Mouse (Mus musculus): ENCODE measurements around the gene Cyba.

DNA sequence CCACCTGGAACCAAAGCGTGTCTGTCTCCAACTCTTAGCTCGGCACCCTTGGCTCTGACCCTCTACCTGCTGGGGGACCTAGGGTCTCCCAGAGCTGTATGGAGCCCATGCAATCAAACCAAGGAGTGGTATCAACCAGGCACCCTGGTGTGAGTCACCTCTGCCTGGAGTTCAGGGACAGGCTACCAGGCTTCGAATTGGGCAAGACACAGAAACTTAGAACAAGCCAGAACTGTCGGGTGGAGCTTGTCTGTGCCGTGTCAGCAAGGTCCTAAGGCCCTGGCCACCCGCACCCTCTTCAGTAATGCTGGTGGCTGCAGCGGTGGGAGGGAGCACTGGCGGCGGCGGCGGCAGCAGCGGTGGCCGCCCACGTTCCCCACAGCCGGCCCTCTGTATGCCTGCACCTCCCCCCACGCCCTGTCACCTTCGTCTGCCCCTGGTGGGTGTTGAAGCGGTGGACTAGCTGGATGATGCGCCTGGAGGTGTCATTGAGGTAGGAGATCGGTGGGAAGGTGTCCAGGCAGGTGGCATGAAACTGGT is 3.9 kb upstream of the Cyba start:
- TF ChIP-seq CTCF (IDR thresholded peaks at IDR 0.05; ENCODE audit: low read depth) (no peak), EP300 (IDR thresholded peaks at IDR 0.05; ENCODE audit: low read depth) (no peak)

All from liver, embryonic 14.5 days (tissue).